Mouse (Mus musculus) heart, adult 2 months (tissue): ENCODE data around the gene Plxdc1. TPM values are rescaled to one million over a fixed set of nuclear protein-coding genes. Genes with fewer than 3 reads are reported as not detected.

Source experiments
- DNase-seq, 2 experiments: peaks; one replicate each; pipeline ENCODE4 v3.0.0; 2021
- H3K27ac ChIP-seq: fragments of 200-600 bp; 2 replicates; pipeline ENCODE4 v1.8.1; 2022
- H3K27me3 ChIP-seq: fragments of 200-500 bp; 2 replicates; pipeline ENCODE4 v1.6.1; 2012; ENCODE audit warnings: mild to moderate bottlenecking, low read length, inconsistent platforms, mixed read lengths; ENCODE audit not compliant: control insufficient read depth, insufficient read depth
- H3K36me3 ChIP-seq: fragments of 200-500 bp; 2 replicates; pipeline ENCODE4 v1.6.1; 2012; ENCODE audit warnings: low read length, inconsistent platforms; ENCODE audit not compliant: control insufficient read depth, insufficient read depth
- H3K4me1 ChIP-seq: fragments of 200-500 bp; 2 replicates; pipeline ENCODE4 v1.6.1; 2011; ENCODE audit warnings: low read length; ENCODE audit not compliant: control insufficient read depth, insufficient read depth
- H3K4me3 ChIP-seq: fragments of 200-600 bp; 2 replicates; pipeline ENCODE4 v1.8.1; 2022
- H3K79me2 ChIP-seq: fragments of 200-500 bp; replicated peaks from 2 replicates; pipeline ENCODE4 v1.6.1; 2012; ENCODE audit warnings: mild to moderate bottlenecking, inconsistent platforms, low read length, moderate library complexity, mixed read lengths; ENCODE audit not compliant: control insufficient read depth, insufficient read depth
- H3K9ac ChIP-seq: fragments of 200-500 bp; 2 replicates; pipeline ENCODE4 v1.6.1; 2012; ENCODE audit warnings: low read depth, mild to moderate bottlenecking, control low read depth, inconsistent platforms, low read length, mixed read lengths
- CTCF ChIP-seq: fragments of 200-600 bp; IDR thresholded peaks from 2 replicates; pipeline ENCODE4 v1.8.1; 2022; ENCODE audit warnings: antibody characterized with exemption, mild to moderate bottlenecking, moderate library complexity
- EP300 ChIP-seq: fragments of 200-500 bp; IDR thresholded peaks from 2 replicates; pipeline ENCODE4 v1.6.1; 2011; ENCODE audit warnings: low read depth, low read length, control low read depth; ENCODE audit not compliant: insufficient read depth
- POLR2A ChIP-seq: fragments of 200-500 bp; IDR thresholded peaks from 2 replicates; pipeline ENCODE4 v1.6.1; 2011; ENCODE audit warnings: mild to moderate bottlenecking, low read depth, low read length, control low read depth; ENCODE audit not compliant: insufficient read depth
- WGBS: fragments of 180-500 bp; shearing (Covaris S2); methylation state at CpG from one replicate; pipeline ENCODE4 v1.1.7; 2018; 5-methylcytosine and 5-hydroxymethylcytosine counted together
- intact Hi-C: fragments of 180-260 bp; cut with DNase I; formaldehyde crosslinking; loops from one replicate; pipeline ENCODE4 v1.15.1; 2025
- polyA plus RNA-seq: library from polyadenylated mRNA; depleted of rRNA; stranded (reverse); fragments of >200 nt; gene quantifications from 2 replicates; pipeline ENCODE4 v1.2.3, GENCODE M21; 2012
- total RNA-seq, 2 experiments: library from RNA; stranded (reverse); gene quantifications; 2 replicates each; pipeline ENCODE4 v1.2.3; 2021

The Plxdc1 gene
- total and polyA plus RNA-seq, 3 experiments: 4.5 to 6.6 (median 5.5) TPM

DNA sequence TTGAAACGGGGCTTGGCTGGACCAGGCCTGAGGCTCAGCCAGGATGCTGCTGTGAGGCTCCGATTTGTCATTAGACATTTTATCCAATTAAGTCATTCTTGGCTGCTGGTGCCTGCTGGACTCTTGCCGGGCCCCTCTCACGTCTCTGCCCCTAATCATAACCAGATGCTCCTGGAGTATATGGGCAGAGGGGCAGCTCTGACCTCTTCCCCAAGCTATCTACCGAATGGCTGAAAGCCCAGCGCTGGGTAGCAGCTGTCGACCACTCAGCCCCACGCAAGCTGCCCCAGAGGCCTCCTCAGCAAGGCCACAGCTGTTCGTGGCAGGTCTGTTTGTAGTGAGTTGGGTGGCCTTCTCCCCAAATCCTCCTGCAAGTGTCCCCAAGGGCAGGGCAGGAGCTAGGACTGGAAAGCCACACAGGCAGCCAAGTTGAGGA, 5.7 kb downstream of the Plxdc1 start:
- H3K27ac ChIP-seq: peak overlapping the region; percentile 61
- no peak overlapping the region for H3K9ac ChIP-seq
- no peak for TF ChIP-seq CTCF
- TF ChIP-seq POLR2A: no peak
- 0 out of 2 replicates have a peak, but pooled peaks have one; percentile 7 for TF ChIP-seq EP300
- no peaks in the 10 kb centered on the region for H3K27me3 ChIP-seq
- peak; percentile 77 to 81 for DNase-seq
- no peaks in the 10 kb centered on the region for H3K36me3 ChIP-seq
- intact Hi-C loops: no loop called here
- no peak overlapping the region for H3K4me3 ChIP-seq
- H3K79me2 ChIP-seq: no peaks in the 10 kb centered on the region
- peaks cover 6% of the 10 kb centered on the region for H3K4me1 ChIP-seq
- WGBS: 59% methylated on average over 9 of the region's 9 CpGs

DNA sequence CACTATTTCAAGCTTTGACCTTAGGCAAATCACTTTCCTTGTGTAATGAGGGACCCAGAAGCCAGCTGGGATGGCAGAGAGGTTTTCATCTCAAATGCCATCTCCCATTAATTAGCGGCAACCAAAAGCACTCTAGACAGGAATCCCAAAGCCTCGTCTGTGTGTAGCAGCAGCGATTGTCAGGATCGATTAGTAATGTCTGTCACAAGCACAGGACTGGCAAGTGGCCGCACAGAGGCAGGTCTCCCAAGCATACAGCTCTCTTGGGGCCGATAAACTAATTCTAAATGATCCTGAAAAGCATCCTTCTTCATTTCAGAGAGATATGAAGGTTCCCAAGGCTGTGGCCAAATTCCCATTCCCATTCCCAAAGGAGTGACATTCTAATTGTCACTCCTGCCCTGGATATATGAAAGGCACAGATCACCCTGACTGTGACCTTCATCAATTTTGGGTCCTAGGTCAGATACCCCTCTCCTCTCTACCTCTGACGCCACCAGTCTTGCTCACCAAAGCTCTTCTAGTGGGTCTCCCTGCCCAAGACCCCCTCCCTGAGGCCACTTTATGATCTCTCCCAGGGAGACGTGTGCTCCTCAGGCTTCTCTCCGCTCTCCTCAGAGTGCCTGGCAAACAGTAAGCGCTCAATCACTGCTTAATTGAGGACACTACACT, 6.3 kb downstream of the Plxdc1 start:
- no peak for DNase-seq

DNA sequence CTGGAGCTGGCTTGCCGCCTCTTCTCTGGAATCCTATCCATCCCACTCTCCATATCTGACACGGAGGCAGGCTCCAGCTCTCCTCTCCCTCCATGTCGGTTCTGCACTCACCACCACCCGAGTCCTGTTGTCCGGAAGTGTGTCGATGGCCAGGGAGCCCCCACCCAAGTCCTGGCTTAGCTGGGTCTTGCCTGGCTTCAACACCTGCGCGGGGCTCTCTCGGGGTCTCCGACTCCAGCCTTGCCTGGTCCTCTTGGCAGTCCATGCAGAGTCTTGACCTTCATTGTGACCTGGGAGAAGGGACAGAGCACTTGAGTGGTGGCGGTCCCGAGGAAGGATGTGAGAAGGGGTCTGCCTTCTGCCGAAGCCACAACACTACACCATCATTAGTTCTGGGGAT, 7.9 kb downstream of the Plxdc1 start:
- no peak overlapping the region for H3K9ac ChIP-seq
- H3K79me2 ChIP-seq: no peaks in the 10 kb centered on the region
- TF ChIP-seq EP300 (no peak), POLR2A (no peak), CTCF (no peak)
- no peaks in the 10 kb centered on the region for H3K36me3 ChIP-seq
- no peak overlapping the region for H3K27ac ChIP-seq
- WGBS: 86% methylated on average over 13 of the region's 13 CpGs
- intact Hi-C loops: no loop called here
- no peak overlapping the region for H3K4me3 ChIP-seq
- no peak for DNase-seq
- H3K27me3 ChIP-seq: no peaks in the 10 kb centered on the region
- peaks cover 6% of the 10 kb centered on the region for H3K4me1 ChIP-seq

More for the DNA sequence above, 6.3 kb downstream of the Plxdc1 start:
- peaks cover 6% of the 10 kb centered on the region for H3K4me1 ChIP-seq
- 59% methylated on average over 10 of the region's 10 CpGs for WGBS
- H3K79me2 ChIP-seq: no peaks in the 10 kb centered on the region
- intact Hi-C loops: no loop called here
- no peaks in the 10 kb centered on the region for H3K27me3 ChIP-seq
- peak overlapping the region; percentile 61 for H3K27ac ChIP-seq
- TF ChIP-seq EP300: no peak
- no peak for TF ChIP-seq POLR2A
- TF ChIP-seq CTCF: no peak
- H3K36me3 ChIP-seq: no peaks in the 10 kb centered on the region
- H3K4me3 ChIP-seq: no peak overlapping the region
- no peak overlapping the region for H3K9ac ChIP-seq

DNA sequence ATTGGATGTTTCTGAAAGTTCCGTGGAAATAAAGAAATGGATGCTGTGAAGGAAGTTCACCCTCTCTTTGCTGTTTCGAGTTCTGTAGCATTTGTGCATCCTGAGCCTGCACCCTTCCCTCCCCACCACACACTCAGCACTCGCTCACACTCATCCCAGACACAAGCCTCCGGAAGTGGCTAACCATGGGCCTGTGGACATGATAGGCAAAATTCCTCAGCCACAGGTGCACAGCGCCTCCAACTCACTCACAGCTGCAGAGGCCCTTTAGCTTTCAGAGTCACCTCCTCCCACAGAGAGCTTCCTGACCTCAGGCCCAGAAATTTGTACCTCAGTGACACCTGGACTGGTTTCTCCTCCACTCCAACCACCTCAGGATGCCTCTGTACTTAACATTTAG, 8.4 kb downstream of the Plxdc1 start:
- no peak overlapping the region for H3K9ac ChIP-seq
- H3K4me3 ChIP-seq: no peak overlapping the region
- WGBS: 76% methylated on average over 5 of the region's 5 CpGs
- H3K79me2 ChIP-seq: no peaks in the 10 kb centered on the region
- peaks cover 6% of the 10 kb centered on the region for H3K4me1 ChIP-seq
- no peak overlapping the region for H3K27ac ChIP-seq
- intact Hi-C loops: no loop called here
- no peaks in the 10 kb centered on the region for H3K27me3 ChIP-seq
- H3K36me3 ChIP-seq: no peaks in the 10 kb centered on the region
- no peak for DNase-seq
- no peak for TF ChIP-seq EP300
- TF ChIP-seq CTCF: no peak
- no peak for TF ChIP-seq POLR2A

DNA sequence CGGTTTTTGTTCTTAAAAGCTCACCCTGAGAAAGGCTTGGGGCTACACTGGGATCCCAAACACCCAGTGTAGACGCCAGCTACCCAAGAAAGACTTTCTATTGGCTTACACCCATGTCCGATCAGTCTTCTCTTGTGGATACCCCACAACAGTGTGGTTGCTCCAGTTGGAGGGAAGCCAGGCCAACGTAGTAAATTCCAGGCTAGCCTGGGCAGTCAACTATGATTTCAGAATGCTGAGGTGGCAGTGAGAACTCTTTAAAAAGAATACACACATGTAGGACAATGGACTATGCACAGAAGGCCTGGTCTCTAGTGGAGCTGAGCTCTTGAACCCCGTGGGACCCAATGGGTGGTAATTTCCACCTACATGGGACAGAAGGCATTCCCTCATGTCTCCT, 11.5 kb downstream of the Plxdc1 start:
- Histone ChIP-seq H3K4me3 (no peak overlapping the region), H3K4me1 (peaks cover 4% of the 10 kb centered on the region), H3K27ac (no peak overlapping the region), H3K36me3 (no peaks in the 10 kb centered on the region), H3K27me3 (no peaks in the 10 kb centered on the region), H3K9ac (no peak overlapping the region), H3K79me2 (no peaks in the 10 kb centered on the region)
- intact Hi-C loops: no loop called here
- DNase-seq: no peak
- 74% methylated on average over 5 of the region's 5 CpGs for WGBS
- TF ChIP-seq CTCF (no peak), POLR2A (no peak), EP300 (no peak)

DNA sequence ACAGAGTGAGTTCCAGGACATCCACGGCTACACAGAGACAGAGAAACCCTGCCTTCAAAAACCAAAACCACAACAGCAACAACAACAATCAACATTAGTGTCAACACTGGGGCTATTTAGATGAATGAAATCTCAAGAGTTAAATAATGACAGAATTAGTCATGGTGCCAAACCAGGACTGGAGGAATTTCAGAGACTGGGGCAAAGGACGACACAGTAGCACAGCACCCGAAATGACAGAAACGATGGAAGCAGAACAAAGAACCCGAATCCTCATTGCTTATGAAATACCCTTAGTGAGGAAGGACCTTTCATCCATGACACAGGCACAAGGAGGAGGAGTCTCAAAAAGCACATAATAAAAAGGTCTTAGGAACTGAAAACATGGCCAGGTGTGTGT, 12.1 kb downstream of the Plxdc1 start:
- intact Hi-C loops: no loop called here
- H3K27ac ChIP-seq: no peak overlapping the region
- H3K79me2 ChIP-seq: no peaks in the 10 kb centered on the region
- H3K36me3 ChIP-seq: no peaks in the 10 kb centered on the region
- 90% methylated on average over 5 of the region's 5 CpGs for WGBS
- no peak overlapping the region for H3K9ac ChIP-seq
- H3K27me3 ChIP-seq: no peaks in the 10 kb centered on the region
- peaks cover 4% of the 10 kb centered on the region for H3K4me1 ChIP-seq
- no peak for TF ChIP-seq POLR2A
- TF ChIP-seq CTCF: no peak
- no peak for TF ChIP-seq EP300
- no peak for DNase-seq
- no peak overlapping the region for H3K4me3 ChIP-seq
